ENCODE assay signal across 8 mouse cellular contexts in the genomic region with DNA sequence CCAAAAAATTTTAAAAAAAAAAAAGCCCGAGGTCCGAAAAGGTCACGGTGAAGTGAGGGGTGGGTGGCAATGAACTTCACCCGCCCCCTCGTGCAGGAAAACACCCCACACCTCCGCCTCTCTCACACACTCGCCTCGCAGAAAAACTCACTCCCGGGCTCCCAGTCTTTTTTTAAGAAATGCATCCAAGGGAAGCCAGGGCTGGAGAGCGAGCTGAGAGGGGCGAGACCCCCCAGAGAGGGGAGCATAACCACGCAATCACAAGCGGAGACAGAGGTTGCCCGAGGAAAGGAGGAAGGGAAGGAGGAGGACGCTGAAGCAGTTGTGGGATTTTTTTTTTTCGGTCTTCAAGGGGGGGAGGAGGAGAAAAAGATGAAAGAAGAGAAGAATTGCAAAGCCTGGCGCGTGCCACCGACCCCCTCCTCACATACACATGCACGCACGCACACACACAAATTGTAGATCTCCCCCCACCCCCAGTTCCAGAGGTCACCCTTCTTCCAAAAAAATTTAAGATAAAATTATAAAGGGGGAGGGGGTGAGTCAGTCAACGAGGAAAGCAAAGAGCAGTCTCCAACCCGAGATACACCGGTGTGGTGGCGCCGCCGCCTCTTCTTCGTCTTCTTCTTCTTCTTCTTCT. TPM values are rescaled to one million over a fixed set of nuclear protein-coding genes. Genes with fewer than 3 reads are reported as not detected.
A peak's percentile ranks its signal among the peaks of the same experiment; 100 is the strongest.
DNase-seq lines count a peak whose midpoint lies in the region; ATAC-seq and TF ChIP-seq lines count a peak whose summit lies in the region.

No protein-coding gene starts in this region.

- no peaks in the 10 kb centered on the region for H3K9me3 ChIP-seq in forebrain, embryonic 15.5 days
- no peaks in the 10 kb centered on the region for H3K9me3 ChIP-seq in intestine, embryonic 14.5 days (ENCODE audit: control insufficient read depth, low read length)
- no peaks in the 10 kb centered on the region for H3K9me3 ChIP-seq in lung, embryonic 16.5 days (ENCODE audit: control insufficient read depth, low read length)

- DNase-seq in lung, adult 2 months: peak; percentile 12
- no peak for DNase-seq in lung, postnatal 25 days (ENCODE audit: low spot score)
- DNase-seq in intestine, embryonic 14.5 days (ENCODE audit: low spot score): peak; percentile 77

- H3K4me2 ChIP-seq in forebrain, embryonic 15.5 days (replicated peaks): peak overlapping the region; percentile 92
- peak overlapping the region; percentile 68 for H3K4me2 ChIP-seq in intestine, embryonic 14.5 days (ENCODE audit: low read length)
- peak overlapping the region; percentile 72 for H3K4me2 ChIP-seq in lung, embryonic 16.5 days (ENCODE audit: low read depth, low read length)

- no peak overlapping the region for H3K27ac ChIP-seq in brown adipose tissue, adult 24 weeks (replicated peaks; ENCODE audit: low read depth, low read length)
- peak overlapping the region; percentile 93 for H3K27ac ChIP-seq in forebrain, embryonic 15.5 days (replicated peaks)
- H3K27ac ChIP-seq in intestine, embryonic 14.5 days (ENCODE audit: low read depth): peak overlapping the region; percentile 93
- H3K27ac ChIP-seq in lung, embryonic 16.5 days (ENCODE audit: low read length): peak overlapping the region; percentile 84
- no peak overlapping the region for H3K27ac ChIP-seq in small intestine, adult 2 months (ENCODE audit: insufficient read depth, low read depth, low read length)

- no peaks in the 10 kb centered on the region for H3K27me3 ChIP-seq in forebrain, embryonic 15.5 days
- no peaks in the 10 kb centered on the region for H3K27me3 ChIP-seq in intestine, embryonic 14.5 days (replicated peaks; ENCODE audit: control insufficient read depth, insufficient read depth, low read length)
- no peaks in the 10 kb centered on the region; the same call in 1 of the 2 replicates for H3K27me3 ChIP-seq in lung, embryonic 16.5 days (ENCODE audit: control insufficient read depth, insufficient read depth, low read depth, low read length)
- peaks cover 26% of the 10 kb centered on the region for H3K27me3 ChIP-seq in small intestine, adult 2 months (ENCODE audit: control insufficient read depth, insufficient read depth, low read length)

- WGBS in lung, adult 2 months: under 1% methylated on average over 28 of the region's 28 CpGs
- WGBS in forebrain, embryonic 15.5 days: under 1% methylated on average over 28 of the region's 28 CpGs
- WGBS in intestine, embryonic 14.5 days: under 1% methylated on average over 28 of the region's 28 CpGs
- under 1% methylated on average over 28 of the region's 28 CpGs for WGBS in lung, embryonic 16.5 days
- under 1% methylated on average over 28 of the region's 28 CpGs for WGBS in small intestine, adult 2 months

- H3K4me3 ChIP-seq in lung, adult 2 months (replicated peaks; ENCODE audit: extremely low read depth, low read depth, low read length): peak overlapping the region; percentile 67
- H3K4me3 ChIP-seq in brown adipose tissue, adult 24 weeks (ENCODE audit: insufficient read depth, low read depth, low read length): peak overlapping the region; percentile 77
- peak overlapping the region; percentile 82 for H3K4me3 ChIP-seq in forebrain, embryonic 15.5 days
- peak overlapping the region; percentile 70 for H3K4me3 ChIP-seq in intestine, embryonic 14.5 days (ENCODE audit: low read depth, low read length)
- H3K4me3 ChIP-seq in lung, embryonic 16.5 days (ENCODE audit: low read length): peak overlapping the region; percentile 84
- H3K4me3 ChIP-seq in small intestine, adult 2 months (ENCODE audit: low read depth, low read length): peak overlapping the region; percentile 78

- TF ChIP-seq POLR2A in lung, adult 2 months (IDR thresholded peaks at IDR 0.05; ENCODE audit: borderline replicate concordance, extremely low read depth, low read depth, low read length): no peak
- no peak for TF ChIP-seq POLR2A in small intestine, adult 2 months (IDR thresholded peaks at IDR 0.05; ENCODE audit: low read depth, low read length)

- H3K9ac ChIP-seq in forebrain, embryonic 15.5 days (replicated peaks): peak overlapping the region; percentile 98
- H3K9ac ChIP-seq in intestine, embryonic 14.5 days (ENCODE audit: low read length): peak overlapping the region; percentile 85
- peak overlapping the region; percentile 80 for H3K9ac ChIP-seq in lung, embryonic 16.5 days (ENCODE audit: low read length)

- H3K36me3 ChIP-seq in forebrain, embryonic 15.5 days: no peaks in the 10 kb centered on the region
- no peaks in the 10 kb centered on the region for H3K36me3 ChIP-seq in intestine, embryonic 14.5 days (ENCODE audit: control insufficient read depth, insufficient read depth, low read length)
- no peaks in the 10 kb centered on the region for H3K36me3 ChIP-seq in lung, embryonic 16.5 days (ENCODE audit: control insufficient read depth, insufficient read depth, low read length)
- no peaks in the 10 kb centered on the region for H3K36me3 ChIP-seq in small intestine, adult 2 months (ENCODE audit: control insufficient read depth, insufficient read depth, low read length)

- no peak for TF ChIP-seq CTCF in lung, adult 2 months (IDR thresholded peaks at IDR 0.05; ENCODE audit: insufficient read depth, low read length)
- TF ChIP-seq CTCF in small intestine, adult 2 months (IDR thresholded peaks at IDR 0.05; ENCODE audit: extremely low read depth, insufficient read length, insufficient replicate concordance, low read depth, low read length): no peak

- peak; percentile 42 for ATAC-seq in forebrain, embryonic 15.5 days (replicated peaks)
- ATAC-seq in intestine, embryonic 14.5 days (replicated peaks; ENCODE audit: low FRiP score, low TSS enrichment, low read depth): peak; percentile 21
- peak; percentile 2 for ATAC-seq in lung, embryonic 16.5 days (ENCODE audit: low read depth)
- no peak for ATAC-seq in erythroid progenitor cell, adult 5-6 weeks (replicated peaks; ENCODE audit: low FRiP score, poor library complexity, severe bottlenecking)

- H3K4me1 ChIP-seq in lung, adult 2 months (ENCODE audit: control insufficient read depth, insufficient read depth, low read length): no peaks in the 10 kb centered on the region
- no peaks in the 10 kb centered on the region; the same call in 1 of the 2 replicates for H3K4me1 ChIP-seq in brown adipose tissue, adult 24 weeks (ENCODE audit: control insufficient read depth, insufficient read depth, insufficient read length, low read length)
- peaks cover 51% of the 10 kb centered on the region for H3K4me1 ChIP-seq in forebrain, embryonic 15.5 days
- H3K4me1 ChIP-seq in intestine, embryonic 14.5 days (replicated peaks; ENCODE audit: control insufficient read depth, insufficient read depth, low read length): peaks cover 14% of the 10 kb centered on the region; the same call in 1 of the 2 replicates
- peaks cover 15% of the 10 kb centered on the region for H3K4me1 ChIP-seq in lung, embryonic 16.5 days (replicated peaks; ENCODE audit: control insufficient read depth, insufficient read depth, low read length)
- H3K4me1 ChIP-seq in small intestine, adult 2 months (ENCODE audit: control insufficient read depth, insufficient read depth, insufficient read length, low read length): peaks cover 6% of the 10 kb centered on the region; the same call in 1 of the 2 replicates

RNA-seq across cellular contexts. Expression of gene Auts2, which starts 0.6 kb away (rescaled TPM):
- polyA plus RNA-seq in lung, adult 2 months (2012; rRNA removed): 8.3 and 9.6 TPM in 2 replicates
- 1.8 and 2.4 TPM in 2 replicates for polyA plus RNA-seq in brown adipose tissue, adult 24 weeks (2012; ENCODE audit: insufficient read depth, insufficient read length, missing spikeins)
- 94.3 and 105 TPM in 2 replicates for polyA plus RNA-seq in forebrain, embryonic 15.5 days (2015; fragmentation: Nextera tagmentation; extraction: Ambion mirVana)
- 30.4 and 34.4 TPM in 2 replicates for polyA plus RNA-seq in intestine, embryonic 14.5 days (2014; fragmentation: Nextera tagmentation; extraction: Ambion mirVana)
- polyA plus RNA-seq in lung, embryonic 16.5 days (2015; fragmentation: Nextera tagmentation; extraction: Ambion mirVana): 12.3 and 17.8 TPM in 2 replicates
- polyA plus RNA-seq in small intestine, adult 2 months (2012; rRNA removed): 9.4 and 10.4 TPM in 2 replicates
- total RNA-seq in erythroid progenitor cell, adult 5-6 weeks (2015; ENCODE audit: low replicate concordance): 0.36 TPM in 1 of 2 replicates, not detected in the other
- total RNA-seq in erythroid progenitor cell, adult 5-6 weeks (2017; ENCODE audit: low replicate concordance): not detected in 2 replicates

Comparison
In these comparisons a context has a peak if more than half of its experiments do, and no peak if none do; other contexts are left out.
1. H3K27ac ChIP-seq: peak in forebrain, embryonic 15.5 days (single experiment), intestine, embryonic 14.5 days (single experiment) and lung, embryonic 16.5 days (single experiment); none in brown adipose tissue, adult 24 weeks (single experiment) and small intestine, adult 2 months (single experiment).
2. Peak in every context shown above with its lines, with median percentiles within 50 percentile points of each other: H3K4me3 ChIP-seq, H3K4me2 ChIP-seq and H3K9ac ChIP-seq.